8 mouse cellular contexts compared by ENCODE assay signal in the genomic region with DNA sequence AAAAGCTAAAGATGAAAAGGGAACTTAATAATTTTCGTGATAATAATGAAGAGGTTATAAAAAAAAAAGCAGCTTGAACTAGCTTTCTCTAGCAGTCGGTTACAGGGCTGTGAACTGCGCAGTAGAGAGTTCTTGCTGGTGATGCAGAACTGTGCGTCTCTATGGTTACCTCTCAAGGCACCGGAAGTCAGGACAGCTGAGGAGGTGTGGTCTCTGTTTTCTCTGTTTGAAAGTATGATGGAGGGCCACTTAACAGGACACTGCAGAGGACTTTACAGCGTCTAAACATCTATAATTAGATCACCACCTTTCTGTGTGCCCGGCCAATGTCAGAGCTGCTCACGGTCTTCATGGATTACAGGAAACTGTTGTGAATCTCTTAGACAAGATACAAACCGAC. TPM values are rescaled to one million over a fixed set of nuclear protein-coding genes. Genes with fewer than 3 reads are reported as not detected.
A peak's percentile ranks its signal among the peaks of the same experiment; 100 is the strongest.
DNase-seq lines count a peak whose midpoint lies in the region; ATAC-seq and TF ChIP-seq lines count a peak whose summit lies in the region.

No protein-coding gene starts in this region.

- WGBS in intestine, embryonic 14.5 days = 19% methylated on average over 9 of the region's 9 CpGs
- WGBS in intestine, postnatal 0 days = 32% methylated on average over 9 of the region's 9 CpGs
- WGBS in hindbrain, embryonic 16.5 days = 51% methylated on average over 9 of the region's 9 CpGs

- H3K9me3 ChIP-seq in intestine, embryonic 14.5 days (ENCODE audit: control insufficient read depth, low read length) = no peaks in the 10 kb centered on the region
- no peaks in the 10 kb centered on the region for H3K9me3 ChIP-seq in intestine, postnatal 0 days (ENCODE audit: control insufficient read depth)
- no peaks in the 10 kb centered on the region for H3K9me3 ChIP-seq in hindbrain, embryonic 16.5 days (ENCODE audit: control insufficient read depth, low read length)

- peak; percentile 66; the same call in 1 of the 2 replicates for ATAC-seq in intestine, embryonic 14.5 days (replicated peaks; ENCODE audit: low FRiP score, low TSS enrichment, low read depth)
- no peak for ATAC-seq in intestine, postnatal 0 days
- ATAC-seq in common myeloid progenitor, adult 5-6 weeks (replicated peaks; ENCODE audit: low read depth, poor library complexity, severe bottlenecking) = peak; percentile 83
- ATAC-seq in hindbrain, embryonic 16.5 days = no peak

- H3K27me3 ChIP-seq in intestine, embryonic 14.5 days (replicated peaks; ENCODE audit: control insufficient read depth, insufficient read depth, low read length) = no peaks in the 10 kb centered on the region
- H3K27me3 ChIP-seq in intestine, postnatal 0 days (replicated peaks; ENCODE audit: control insufficient read depth, insufficient read depth, low read length) = no peaks in the 10 kb centered on the region
- 0 out of 2 replicates have a peak, but pooled peaks cover 3% of the 10 kb centered on the region for H3K27me3 ChIP-seq in hindbrain, embryonic 16.5 days (replicated peaks; ENCODE audit: control insufficient read depth, insufficient read depth, low read length)

- no peaks in the 10 kb centered on the region for H3K36me3 ChIP-seq in intestine, embryonic 14.5 days (ENCODE audit: control insufficient read depth, insufficient read depth, low read length)
- no peaks in the 10 kb centered on the region for H3K36me3 ChIP-seq in intestine, postnatal 0 days (ENCODE audit: control insufficient read depth, insufficient read depth)
- H3K36me3 ChIP-seq in hindbrain, embryonic 16.5 days (ENCODE audit: control insufficient read depth, insufficient read depth, low read length) = no peaks in the 10 kb centered on the region

- intact Hi-C loops in left cerebral cortex, adult 2 months (cut with DNase I) = no loop called here

- H3K4me3 ChIP-seq in intestine, embryonic 14.5 days (ENCODE audit: low read depth, low read length) = no peak overlapping the region
- no peak overlapping the region for H3K4me3 ChIP-seq in intestine, postnatal 0 days (ENCODE audit: low read depth, low read length)
- no peak overlapping the region for H3K4me3 ChIP-seq in hindbrain, embryonic 16.5 days (ENCODE audit: low read length)
- H3K4me3 ChIP-seq in left cerebral cortex, adult 2 months = no peak overlapping the region

- H3K27ac ChIP-seq in intestine, embryonic 14.5 days (ENCODE audit: low read depth) = no peak overlapping the region
- H3K27ac ChIP-seq in intestine, postnatal 0 days (ENCODE audit: low read depth, low read length) = no peak overlapping the region
- no peak overlapping the region for H3K27ac ChIP-seq in hindbrain, embryonic 16.5 days (ENCODE audit: low read depth, low read length)
- no peak overlapping the region for H3K27ac ChIP-seq in left cerebral cortex, adult 2 months

- DNase-seq in intestine, embryonic 14.5 days (ENCODE audit: low spot score) = peak; percentile 55
- DNase-seq in B cell, adult 2 months = peak; percentile 66 to 72
- peak; percentile 33 for DNase-seq in kidney, postnatal 4 days
- peak; percentile 40 for DNase-seq in thymus, postnatal 4 days
- DNase-seq in left cerebral cortex, adult 2 months (ENCODE audit: extremely low spot score in 1 of 2, low spot score in 2 of 2) = no peak

- no peak overlapping the region for H3K4me2 ChIP-seq in intestine, embryonic 14.5 days (ENCODE audit: low read length)
- H3K4me2 ChIP-seq in intestine, postnatal 0 days (replicated peaks; ENCODE audit: low read depth) = no peak overlapping the region
- no peak overlapping the region for H3K4me2 ChIP-seq in hindbrain, embryonic 16.5 days (ENCODE audit: low read length)

- H3K4me1 ChIP-seq in intestine, embryonic 14.5 days (replicated peaks; ENCODE audit: control insufficient read depth, insufficient read depth, low read length) = no peaks in the 10 kb centered on the region
- no peaks in the 10 kb centered on the region for H3K4me1 ChIP-seq in intestine, postnatal 0 days (replicated peaks; ENCODE audit: control insufficient read depth, insufficient read depth, low read length)
- H3K4me1 ChIP-seq in hindbrain, embryonic 16.5 days (ENCODE audit: control insufficient read depth, insufficient read depth, low read depth, low read length) = peaks cover 9% of the 10 kb centered on the region

- no peak overlapping the region for H3K9ac ChIP-seq in intestine, embryonic 14.5 days (ENCODE audit: low read length)
- no peak overlapping the region for H3K9ac ChIP-seq in intestine, postnatal 0 days (ENCODE audit: low read depth, low read length)
- no peak overlapping the region for H3K9ac ChIP-seq in hindbrain, embryonic 16.5 days (ENCODE audit: low read depth, low read length)

- no peak for TF ChIP-seq CTCF in intestine, postnatal 0 days (IDR thresholded peaks at IDR 0.05; ENCODE audit: low read depth)
- TF ChIP-seq CTCF in left cerebral cortex, adult 2 months (IDR thresholded peaks at IDR 0.05) = no peak

RNA-seq across cellular contexts. Expression of gene Ttc3, which starts 16.0 kb away (rescaled TPM):
- 229 and 266 TPM in 2 replicates for polyA plus RNA-seq in intestine, embryonic 14.5 days (2014; fragmentation: Nextera tagmentation; extraction: Ambion mirVana)
- polyA plus RNA-seq in intestine, postnatal 0 days (2015; fragmentation: Nextera tagmentation; extraction: Ambion mirVana) = 55.2 and 56.6 TPM in 2 replicates
- 243 and 254 TPM in 2 replicates for total RNA-seq in common myeloid progenitor, adult 5-6 weeks (2017)
- 889 and 920 TPM in 2 replicates for polyA plus RNA-seq in hindbrain, embryonic 16.5 days (2015; fragmentation: Nextera tagmentation; extraction: Ambion mirVana)
- 100 to 1,000 TPM; 982 to 987 TPM for total RNA-seq in left cerebral cortex, adult 2 months (2021)

RNA-seq across cellular contexts. Expression of gene Pigp, which starts 17.2 kb away (rescaled TPM):
- 90.3 and 92.5 TPM in 2 replicates for polyA plus RNA-seq in intestine, embryonic 14.5 days (2014; fragmentation: Nextera tagmentation; extraction: Ambion mirVana)
- polyA plus RNA-seq in intestine, postnatal 0 days (2015; fragmentation: Nextera tagmentation; extraction: Ambion mirVana) = 165 and 173 TPM in 2 replicates
- 15.8 and 31.0 TPM in 2 replicates for total RNA-seq in common myeloid progenitor, adult 5-6 weeks (2017)
- polyA plus RNA-seq in hindbrain, embryonic 16.5 days (2015; fragmentation: Nextera tagmentation; extraction: Ambion mirVana) = 108 and 122 TPM in 2 replicates
- total RNA-seq in left cerebral cortex, adult 2 months (2021) = 10 to 100 TPM; 36.9 to 40.2 TPM

RNA-seq across cellular contexts. Expression of gene Ripply3, which starts 26.2 kb away (rescaled TPM):
- polyA plus RNA-seq in intestine, embryonic 14.5 days (2014; fragmentation: Nextera tagmentation; extraction: Ambion mirVana) = 4.4 and 5.0 TPM in 2 replicates
- polyA plus RNA-seq in intestine, postnatal 0 days (2015; fragmentation: Nextera tagmentation; extraction: Ambion mirVana) = 2.7 and 3.1 TPM in 2 replicates
- total RNA-seq in common myeloid progenitor, adult 5-6 weeks (2017) = not detected in 2 replicates
- polyA plus RNA-seq in hindbrain, embryonic 16.5 days (2015; fragmentation: Nextera tagmentation; extraction: Ambion mirVana) = 0.84 and 1.3 TPM in 2 replicates
- under 1 TPM; 0.29 to 0.51 TPM for total RNA-seq in left cerebral cortex, adult 2 months (2021)

RNA-seq across cellular contexts. Expression of gene Hlcs, which starts 41.1 kb away (rescaled TPM):
- 8.9 and 10.1 TPM in 2 replicates for polyA plus RNA-seq in intestine, embryonic 14.5 days (2014; fragmentation: Nextera tagmentation; extraction: Ambion mirVana)
- polyA plus RNA-seq in intestine, postnatal 0 days (2015; fragmentation: Nextera tagmentation; extraction: Ambion mirVana) = 2.8 and 3.6 TPM in 2 replicates
- total RNA-seq in common myeloid progenitor, adult 5-6 weeks (2017) = 8.7 and 11.3 TPM in 2 replicates
- 7.9 and 8.3 TPM in 2 replicates for polyA plus RNA-seq in hindbrain, embryonic 16.5 days (2015; fragmentation: Nextera tagmentation; extraction: Ambion mirVana)
- total RNA-seq in left cerebral cortex, adult 2 months (2021) = 10 to 100 TPM; 16.6 to 17.4 TPM

Comparison
In these comparisons a context has a peak if more than half of its experiments do, and no peak if none do; other contexts are left out.
1. ATAC-seq: peak in intestine, embryonic 14.5 days (single experiment) and common myeloid progenitor, adult 5-6 weeks (single experiment); none in intestine, postnatal 0 days (single experiment) and hindbrain, embryonic 16.5 days (single experiment).
2. DNase-seq: peak in intestine, embryonic 14.5 days (single experiment), B cell, adult 2 months (2 of 2), kidney, postnatal 4 days (2 of 2) and thymus, postnatal 4 days (single experiment); none in left cerebral cortex, adult 2 months (0 of 2).